Mouse (Mus musculus) neural tube, embryonic 14.5 days (tissue): ENCODE measurements at regions not wholly inside any gene's neighbourhood (a gene's known extent, or its start where the extent isn't known, plus 50 kb on each side); places are given as distances from the start of the nearest gene placed in this dataset.
A peak's percentile ranks its signal among the peaks of the same experiment; 100 is the strongest.

ENCODE experiments used
- ATAC-seq: fragments of 200-750 bp; cut with Nextera tagmentation; 2 replicates; pipeline ENCODE4 v1.8.0; 2017; ENCODE audit warnings: low read depth, mild to moderate bottlenecking, moderate TSS enrichment, moderate library complexity
- H3K27ac ChIP-seq: fragments of 300-500 bp; sonication (generic); 2 replicates; pipeline ENCODE4 v1.5.1; 2014; ENCODE audit warnings: low read depth, mild to moderate bottlenecking, control low read depth, low read length, moderate library complexity, mixed read lengths
- H3K27me3 ChIP-seq: fragments of 300-500 bp; sonication (generic); 2 replicates; pipeline ENCODE4 v1.6.1; 2014; ENCODE audit warnings: low read length; ENCODE audit not compliant: control insufficient read depth, insufficient read depth
- H3K36me3 ChIP-seq: fragments of 300-500 bp; sonication (generic); 2 replicates; pipeline ENCODE4 v1.6.1; 2014; ENCODE audit warnings: low read length, mixed read lengths; ENCODE audit not compliant: control insufficient read depth, insufficient read depth
- H3K4me1 ChIP-seq: fragments of 300-500 bp; sonication (generic); 2 replicates; pipeline ENCODE4 v1.6.1; 2014; ENCODE audit warnings: low read length; ENCODE audit not compliant: control insufficient read depth, insufficient read depth
- H3K4me2 ChIP-seq: fragments of 300-500 bp; sonication (generic); 2 replicates; pipeline ENCODE4 v1.6.1; 2014; ENCODE audit warnings: mild to moderate bottlenecking, low read depth, low read length, control low read depth
- H3K4me3 ChIP-seq: fragments of 300-500 bp; sonication (generic); 2 replicates; pipeline ENCODE4 v1.5.1; 2014; ENCODE audit warnings: low read depth, low read length, control low read depth, mixed read lengths
- H3K9ac ChIP-seq: fragments of 300-500 bp; sonication (generic); replicated peaks from 2 replicates; pipeline ENCODE4 v1.6.1; 2014; ENCODE audit warnings: low read depth, mild to moderate bottlenecking, control low read depth, low read length, mixed read lengths
- H3K9me3 ChIP-seq: fragments of 300-500 bp; sonication (generic); 2 replicates; pipeline ENCODE4 v1.6.1; 2016; ENCODE audit warnings: low read length; ENCODE audit not compliant: control insufficient read depth
- WGBS: fragments of 180-500 bp; shearing (Covaris S2); extraction: QIAGEN DNeasy Blood & Tissue Kit; methylation state at CpG from one replicate; pipeline ENCODE4 v1.1.7; 2014; 5-methylcytosine and 5-hydroxymethylcytosine counted together

GRCm38 (mm10) chrX:11614237-11614636 is 286.6 kb downstream of the H2al1j start:
- no peak overlapping the region for H3K4me3 ChIP-seq
- no peaks in the 10 kb centered on the region for H3K4me1 ChIP-seq
- no peaks in the 10 kb centered on the region for H3K36me3 ChIP-seq
- no peak overlapping the region for H3K27ac ChIP-seq
- no peaks in the 10 kb centered on the region for H3K27me3 ChIP-seq
- no peak for ATAC-seq
- H3K9me3 ChIP-seq, result no peaks in the 10 kb centered on the region
- WGBS, result 45% methylated on average over 8 of the region's 8 CpGs
- no peak overlapping the region for H3K4me2 ChIP-seq
- no peak overlapping the region for H3K9ac ChIP-seq

- Histone ChIP-seq H3K36me3 (no peaks in the 10 kb centered on the region), H3K27ac (no peak overlapping the region), H3K9me3 (no peaks in the 10 kb centered on the region), H3K4me3 (no peak overlapping the region), H3K9ac (no peak overlapping the region), H3K4me2 (no peak overlapping the region), H3K4me1 (peaks cover 4% of the 10 kb centered on the region; the same call in 1 of the 2 replicates), H3K27me3 (no peaks in the 10 kb centered on the region)
- WGBS, result 35% methylated on average over 19 of the region's 19 CpGs
- no peak for ATAC-seq
Measured at GRCm38 (mm10) chrX:11621045-11621763, 293.6 kb downstream of the H2al1j start.

GRCm38 (mm10) chrX:11626274-11626878 is 298.8 kb downstream of the H2al1j start:
- Histone ChIP-seq H3K4me1 (peaks cover 3% of the 10 kb centered on the region; the same call in 1 of the 2 replicates), H3K4me3 (no peak overlapping the region)

GRCm38 (mm10) chrX:11629362-11629761 is 301.7 kb downstream of the H2al1j start:
- no peak overlapping the region for H3K9ac ChIP-seq
- WGBS, result 79% methylated on average over 2 of the region's 2 CpGs
- no peak overlapping the region for H3K4me2 ChIP-seq
- ATAC-seq, result no peak
- H3K36me3 ChIP-seq, result no peaks in the 10 kb centered on the region
- H3K27me3 ChIP-seq, result no peaks in the 10 kb centered on the region
- H3K27ac ChIP-seq, result no peak overlapping the region
- no peaks in the 10 kb centered on the region for H3K9me3 ChIP-seq
- no peak overlapping the region for H3K4me3 ChIP-seq
- H3K4me1 ChIP-seq, result no peaks in the 10 kb centered on the region

More at GRCm38 (mm10) chrX:11626274-11626878, 298.8 kb downstream of the H2al1j start:
- no peaks in the 10 kb centered on the region for H3K36me3 ChIP-seq
- H3K9me3 ChIP-seq, result no peaks in the 10 kb centered on the region
- no peaks in the 10 kb centered on the region for H3K27me3 ChIP-seq
- no peak overlapping the region for H3K27ac ChIP-seq
- ATAC-seq, result no peak
- no peak overlapping the region for H3K9ac ChIP-seq
- 55% methylated on average over 10 of the region's 10 CpGs for WGBS
- H3K4me2 ChIP-seq, result no peak overlapping the region

DNA sequence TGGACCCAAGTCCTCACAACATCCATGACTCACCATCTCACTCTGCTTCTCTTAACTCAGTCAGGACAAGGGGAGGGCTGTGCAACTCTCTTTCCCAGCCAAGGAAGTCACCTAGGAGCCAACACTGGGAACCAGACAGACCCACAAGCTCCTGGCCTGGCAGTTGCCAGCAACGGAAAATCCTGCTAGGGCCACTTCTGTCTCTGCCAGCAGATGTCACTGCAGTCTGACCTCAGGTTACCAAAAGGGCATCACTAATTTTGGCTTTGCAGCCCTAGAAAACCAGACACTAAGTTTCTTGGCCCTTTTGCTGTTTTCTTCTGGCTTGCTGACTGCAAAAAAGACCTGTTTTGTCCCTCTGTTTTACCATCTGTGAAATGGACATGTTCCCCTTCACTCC is 302.3 kb downstream of the H2al1j start:
- WGBS, result 9% methylated on average over 1 of the region's 1 CpGs
- no peaks in the 10 kb centered on the region for H3K36me3 ChIP-seq

GRCm38 (mm10) chrX:11631186-11631913 is 303.7 kb downstream of the H2al1j start:
- H3K4me1 ChIP-seq, result no peaks in the 10 kb centered on the region
- no peak overlapping the region for H3K4me3 ChIP-seq
- no peak overlapping the region for H3K9ac ChIP-seq
- H3K27ac ChIP-seq, result peak overlapping the region; percentile 44; the same call in 1 of the 2 replicates
- peak overlapping the region; percentile 30; the same call in 1 of the 2 replicates for H3K4me2 ChIP-seq
- no peaks in the 10 kb centered on the region for H3K27me3 ChIP-seq
- H3K36me3 ChIP-seq, result no peaks in the 10 kb centered on the region
- no peaks in the 10 kb centered on the region for H3K9me3 ChIP-seq
- ATAC-seq, result no peak; the same call in 1 of the 2 replicates
- 16% methylated on average over 14 of the region's 14 CpGs for WGBS

More for the DNA sequence above, 302.3 kb downstream of the H2al1j start:
- Histone ChIP-seq H3K9me3 (no peaks in the 10 kb centered on the region), H3K4me3 (no peak overlapping the region), H3K27me3 (no peaks in the 10 kb centered on the region), H3K4me2 (no peak overlapping the region), H3K9ac (no peak overlapping the region), H3K27ac (no peak overlapping the region), H3K4me1 (no peaks in the 10 kb centered on the region)
- ATAC-seq, result no peak

- no peaks in the 10 kb centered on the region for H3K27me3 ChIP-seq
- H3K4me3 ChIP-seq, result no peak overlapping the region
- no peaks in the 10 kb centered on the region for H3K4me1 ChIP-seq
- 14% methylated on average over 12 of the region's 14 CpGs for WGBS
- H3K4me2 ChIP-seq, result peak overlapping the region; percentile 30; the same call in 1 of the 2 replicates
- no peak overlapping the region for H3K9ac ChIP-seq
- H3K9me3 ChIP-seq, result no peaks in the 10 kb centered on the region
- ATAC-seq, result peak; percentile 31; the same call in 1 of the 2 replicates
- H3K36me3 ChIP-seq, result no peaks in the 10 kb centered on the region
- H3K27ac ChIP-seq, result peak overlapping the region; percentile 44; the same call in 1 of the 2 replicates
Measured at GRCm38 (mm10) chrX:11632011-11632410, 304.4 kb downstream of the H2al1j start.

DNA sequence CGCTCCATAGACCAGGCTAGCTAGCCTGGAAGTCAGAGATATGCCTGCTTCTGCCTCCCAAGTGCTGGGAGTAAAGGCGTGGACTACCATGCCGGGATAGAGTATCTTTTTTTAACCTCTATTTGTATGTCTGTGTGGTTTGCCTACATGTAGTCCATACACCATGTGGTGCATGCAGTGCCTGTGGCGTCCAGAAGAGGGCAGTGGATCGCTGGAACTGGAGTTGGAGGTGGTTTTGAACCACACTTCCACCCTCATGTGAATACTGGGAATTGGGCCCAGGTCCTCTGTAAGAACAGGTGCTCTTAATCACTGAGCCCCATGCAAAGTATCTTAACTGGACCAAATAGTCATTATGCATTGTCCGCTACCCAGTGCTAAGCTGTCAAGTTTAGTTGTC is 306.2 kb downstream of the H2al1j start:
- no peaks in the 10 kb centered on the region for H3K4me1 ChIP-seq
- H3K9me3 ChIP-seq, result no peaks in the 10 kb centered on the region
- no peak overlapping the region for H3K4me3 ChIP-seq
- H3K9ac ChIP-seq, result no peak overlapping the region
- H3K27ac ChIP-seq, result no peak overlapping the region
- H3K4me2 ChIP-seq, result no peak overlapping the region
- H3K36me3 ChIP-seq, result no peaks in the 10 kb centered on the region
- no peaks in the 10 kb centered on the region for H3K27me3 ChIP-seq
- no peak for ATAC-seq
- WGBS, result 63% methylated on average over 6 of the region's 6 CpGs

DNA sequence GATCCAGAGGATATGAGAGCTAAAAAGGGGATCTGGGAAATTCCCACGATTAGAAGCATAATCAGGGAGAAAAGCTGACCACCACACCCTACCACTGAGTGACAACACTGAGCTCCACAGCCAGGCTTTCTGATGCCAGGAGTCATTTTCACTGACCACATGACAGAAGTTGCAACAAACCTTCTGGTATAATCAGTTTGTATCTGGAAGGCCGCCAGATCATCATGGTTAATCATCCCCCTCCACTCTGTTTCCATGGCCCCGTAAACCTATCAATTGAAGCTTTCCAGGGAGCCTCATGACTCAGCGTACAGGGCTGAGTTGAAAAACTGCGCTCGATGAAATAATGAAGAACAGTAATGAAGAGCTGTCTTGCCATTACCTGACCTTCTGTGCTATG is 316.9 kb downstream of the H2al1j start:
- H3K27me3 ChIP-seq, result no peaks in the 10 kb centered on the region
- H3K9ac ChIP-seq, result no peak overlapping the region
- H3K27ac ChIP-seq, result no peak overlapping the region
- ATAC-seq, result no peak
- H3K9me3 ChIP-seq, result no peaks in the 10 kb centered on the region; the same call in 1 of the 2 replicates
- H3K4me3 ChIP-seq, result no peak overlapping the region
- 61% methylated on average over 6 of the region's 6 CpGs for WGBS
- no peaks in the 10 kb centered on the region for H3K36me3 ChIP-seq
- H3K4me2 ChIP-seq, result no peak overlapping the region
- no peaks in the 10 kb centered on the region for H3K4me1 ChIP-seq
